Mouse (Mus musculus) right cerebral cortex, postnatal 14 days (tissue): ENCODE data around the gene Pank4.
A peak's percentile ranks its signal among the peaks of the same experiment; 100 is the strongest.

Source experiments
- DNase-seq: peaks from one replicate; pipeline ENCODE4 v3.0.0; 2022

Gene Pank4

GRCm38 (mm10) chr4:154963901-154964580, at the start of gene Pank4:
Gene Pank4, plus strand, starts transcription at chr4:154964123.
- DNase-seq = peak; percentile 93

- DNase-seq = no peak
These were observed 49.7 kb upstream of the Pank4 start for GRCm38 (mm10) chr4:154914252-154914651.

GRCm38 (mm10) chr4:154914707-154915106, 49.2 kb upstream of the Pank4 start:
- no peak for DNase-seq

- no peak for DNase-seq
These were observed 48.6 kb upstream of the Pank4 start for GRCm38 (mm10) chr4:154915286-154915685.

DNA sequence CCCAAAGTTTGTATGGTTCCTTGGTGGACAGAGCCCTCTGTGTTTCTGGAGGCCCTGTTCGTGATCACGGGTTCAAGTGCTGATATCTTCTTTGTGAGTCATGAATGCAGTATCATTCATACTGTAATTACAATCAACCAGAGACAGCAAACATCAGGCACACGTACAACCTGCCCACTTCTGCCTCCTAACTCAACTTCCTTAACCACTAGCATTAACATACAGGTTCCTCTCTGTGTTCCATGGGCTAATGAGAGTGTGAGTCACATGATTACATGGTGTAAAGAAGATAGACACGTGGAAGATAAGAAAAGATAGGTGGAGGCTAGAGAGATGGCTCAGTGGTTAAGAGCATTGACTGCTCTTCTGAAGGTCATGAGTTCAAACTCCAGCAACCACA, 47.3 kb upstream of the Pank4 start:
- no peak for DNase-seq

- DNase-seq = no peak
These were observed 41.6 kb upstream of the Pank4 start for GRCm38 (mm10) chr4:154922291-154922690.

DNA sequence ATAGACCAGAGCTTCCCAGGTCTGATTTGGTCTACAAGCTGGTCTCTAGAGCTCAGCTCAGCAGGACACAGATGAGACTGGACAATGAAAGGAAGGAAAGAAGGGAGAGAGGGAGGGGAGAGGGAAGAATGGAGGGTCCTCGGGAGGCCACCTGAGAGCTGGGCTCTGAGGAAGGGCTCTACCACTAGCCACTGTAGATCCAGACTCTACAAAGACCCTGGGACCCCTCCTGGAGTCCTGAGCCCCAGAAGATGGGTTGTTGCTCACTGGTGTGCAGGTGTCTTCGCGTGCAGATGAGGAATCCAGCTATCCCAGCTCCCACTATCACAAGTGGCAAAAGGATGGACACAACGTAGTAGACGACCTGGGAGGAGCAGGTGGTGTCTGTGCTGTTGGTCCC, 41.0 kb upstream of the Pank4 start:
- DNase-seq = no peak

GRCm38 (mm10) chr4:154925413-154925812, 38.5 kb upstream of the Pank4 start:
- no peak for DNase-seq

DNA sequence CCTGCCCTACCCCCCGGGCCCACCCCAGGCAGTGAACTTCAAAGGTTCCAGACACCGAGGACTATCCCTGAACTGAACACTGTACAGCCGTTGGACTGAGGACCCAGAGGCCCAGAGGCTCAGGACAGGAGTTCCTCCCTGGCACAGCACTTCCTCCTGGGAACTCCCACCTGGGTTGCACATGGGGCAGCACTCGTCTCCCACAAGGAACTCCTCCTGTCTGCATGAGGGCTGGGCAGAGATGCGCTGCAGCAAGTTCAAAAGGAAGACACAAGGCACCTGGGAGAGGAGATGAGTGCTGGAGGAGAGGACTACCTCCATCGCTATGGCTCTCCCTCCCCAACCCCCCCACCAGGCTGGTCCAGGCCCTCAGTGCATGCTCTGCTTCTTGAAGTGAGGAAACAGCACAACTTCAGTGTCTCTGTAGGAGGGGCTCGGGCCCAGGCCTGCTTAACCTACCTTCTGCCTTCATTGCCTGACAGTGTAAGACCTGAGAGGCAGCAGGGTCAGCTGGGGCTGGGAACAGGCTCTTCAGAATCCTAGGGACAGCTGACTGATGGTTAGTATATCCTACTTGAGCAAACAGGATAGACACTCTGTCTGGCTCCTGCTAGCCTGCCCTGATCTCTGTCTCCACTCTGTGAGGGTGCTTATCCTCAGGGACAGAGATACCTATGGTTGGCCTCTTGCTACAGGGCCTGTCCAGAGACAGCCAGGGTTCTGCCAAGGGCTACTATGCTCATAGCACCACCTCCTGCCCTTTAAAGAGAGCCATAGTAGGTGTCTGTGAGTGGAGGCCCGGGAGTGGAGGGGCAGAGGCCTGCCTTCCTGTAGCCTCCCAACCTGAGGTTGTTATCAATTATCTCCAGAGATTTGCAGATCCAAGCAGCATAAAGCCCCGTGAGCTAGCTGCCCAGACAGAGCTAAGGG, 36.7 kb upstream of the Pank4 start:
- DNase-seq = no peak

GRCm38 (mm10) chr4:154927899-154928337, 36.0 kb upstream of the Pank4 start:
- DNase-seq = no peak

- no peak for DNase-seq
These were observed 35.4 kb upstream of the Pank4 start, which contains the start of gene Tnfrsf14 for GRCm38 (mm10) chr4:154928395-154929087. Gene Tnfrsf14, minus strand, starts transcription at chr4:154928563.

GRCm38 (mm10) chr4:154929088-154929660, 34.7 kb upstream of the Pank4 start:
- DNase-seq = no peak

- DNase-seq = no peak
These were observed 30.5 kb upstream of the Pank4 start for GRCm38 (mm10) chr4:154933306-154933907.

GRCm38 (mm10) chr4:154934800-154935199, 29.1 kb upstream of the Pank4 start:
- no peak for DNase-seq

DNA sequence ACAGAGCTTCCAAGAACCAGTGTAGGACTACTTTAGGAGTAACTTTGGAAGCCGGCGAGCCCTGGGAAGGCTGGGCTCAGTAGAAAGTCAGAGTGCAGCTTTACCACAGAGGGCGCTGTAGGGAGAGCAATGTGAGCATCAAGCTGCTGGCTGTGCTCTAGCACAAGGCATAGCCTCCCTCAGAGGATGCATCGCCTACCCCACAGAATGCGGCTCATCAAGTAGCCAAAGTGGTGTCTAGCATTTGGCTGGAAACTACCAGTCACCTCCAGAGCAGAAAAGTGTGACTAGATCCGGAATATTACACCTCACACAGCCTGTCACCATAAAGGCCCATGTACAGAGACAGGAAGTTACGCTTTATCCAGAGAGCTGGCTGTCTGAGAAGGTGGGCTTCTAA, 28.1 kb upstream of the Pank4 start:
- DNase-seq = no peak

GRCm38 (mm10) chr4:154936542-154937255, 27.2 kb upstream of the Pank4 start:
- no peak for DNase-seq

- DNase-seq = no peak
These were observed 26.2 kb upstream of the Pank4 start for GRCm38 (mm10) chr4:154937746-154938145.

- DNase-seq = no peak
These were observed 23.8 kb upstream of the Pank4 start for GRCm38 (mm10) chr4:154940156-154940555.

- DNase-seq = no peak
These were observed 22.1 kb upstream of the Pank4 start for GRCm38 (mm10) chr4:154941831-154942230.

GRCm38 (mm10) chr4:154942632-154943322, 21.1 kb upstream of the Pank4 start:
- DNase-seq = no peak
